Mouse (Mus musculus) lung, postnatal 0 days (tissue): ENCODE results near the gene Car12.

Source experiments
- CTCF ChIP-seq: IDR thresholded peaks from 2 replicates; pipeline ENCODE4 v1.5.1; 2016; ENCODE audit warnings: antibody characterized with exemption, mild to moderate bottlenecking
- EP300 ChIP-seq: IDR thresholded peaks from 2 replicates; pipeline ENCODE4 v1.6.1; 2016; ENCODE audit warnings: antibody characterized with exemption, mild to moderate bottlenecking, control low read depth

DNA sequence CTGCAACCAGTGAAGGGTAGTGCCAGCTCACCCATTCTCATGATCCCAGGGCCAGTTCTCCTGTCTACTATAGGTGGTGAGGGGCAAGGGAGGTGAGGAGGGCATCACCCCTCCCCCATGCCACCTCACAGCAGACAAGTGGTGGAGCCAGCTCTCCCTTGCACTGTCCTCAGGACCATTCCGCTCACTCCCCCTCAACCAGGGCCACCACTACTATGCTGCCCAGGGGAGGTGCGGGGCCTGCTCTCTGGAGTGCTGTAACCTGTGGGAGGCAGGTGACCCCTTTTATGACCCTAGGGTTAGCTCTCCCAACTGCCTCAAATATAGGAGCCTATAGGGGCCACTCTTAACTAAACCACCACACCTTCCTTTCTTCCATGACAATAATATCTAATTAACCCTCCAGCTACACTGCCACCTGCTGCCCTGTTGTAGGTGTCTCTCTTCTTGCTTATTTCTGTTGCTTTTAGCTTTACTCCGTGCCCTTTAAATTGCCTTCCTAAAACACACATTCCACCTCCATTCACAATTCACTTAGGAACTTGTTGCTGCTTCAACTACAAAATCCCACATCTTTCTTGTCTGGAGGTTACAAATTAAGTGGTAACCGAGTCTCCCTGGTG, 21.7 kb upstream of the Car12 start:
- peak; percentile 49 for TF ChIP-seq CTCF
- TF ChIP-seq EP300, result no peak
